Mouse (Mus musculus) embryo, embryonic 10 days (tissue): ENCODE results near the gene Tbx1.

Source experiments
- DNase-seq: peaks from one replicate; pipeline ENCODE4 v3.0.0-alpha.2; 2015; ENCODE audit warnings: low spot score

The Tbx1 gene

DNA sequence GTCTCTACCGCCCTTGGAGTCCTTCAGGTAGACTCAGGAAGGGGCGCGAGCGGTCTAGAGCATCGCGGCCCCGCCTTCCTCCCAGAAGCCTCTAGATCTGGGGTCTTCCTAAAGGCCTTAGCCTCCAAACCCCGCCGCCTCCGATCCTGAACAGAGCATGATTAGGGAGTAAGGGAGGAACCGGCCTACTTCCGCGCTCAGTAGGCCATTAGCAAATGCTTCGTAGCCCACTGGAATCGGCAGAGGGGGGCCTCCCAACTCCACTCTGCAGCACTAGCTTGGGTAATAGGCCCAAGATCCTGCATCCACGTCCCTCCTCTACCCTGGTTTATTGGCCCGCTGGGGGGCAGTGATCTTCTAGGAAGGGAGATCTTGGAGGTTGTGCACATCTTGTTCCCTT, 31.5 kb upstream of the Tbx1 start, which contains the start of gene Gp1bb:
Gene Gp1bb (minus strand): TSS at position 385 of the 400 bp plus-strand sequence.
- DNase-seq, result no peak

- no peak for DNase-seq
Observed at GRCm38 (mm10) chr16:18621362-18622001, 31.0 kb upstream of the Tbx1 start.

DNA sequence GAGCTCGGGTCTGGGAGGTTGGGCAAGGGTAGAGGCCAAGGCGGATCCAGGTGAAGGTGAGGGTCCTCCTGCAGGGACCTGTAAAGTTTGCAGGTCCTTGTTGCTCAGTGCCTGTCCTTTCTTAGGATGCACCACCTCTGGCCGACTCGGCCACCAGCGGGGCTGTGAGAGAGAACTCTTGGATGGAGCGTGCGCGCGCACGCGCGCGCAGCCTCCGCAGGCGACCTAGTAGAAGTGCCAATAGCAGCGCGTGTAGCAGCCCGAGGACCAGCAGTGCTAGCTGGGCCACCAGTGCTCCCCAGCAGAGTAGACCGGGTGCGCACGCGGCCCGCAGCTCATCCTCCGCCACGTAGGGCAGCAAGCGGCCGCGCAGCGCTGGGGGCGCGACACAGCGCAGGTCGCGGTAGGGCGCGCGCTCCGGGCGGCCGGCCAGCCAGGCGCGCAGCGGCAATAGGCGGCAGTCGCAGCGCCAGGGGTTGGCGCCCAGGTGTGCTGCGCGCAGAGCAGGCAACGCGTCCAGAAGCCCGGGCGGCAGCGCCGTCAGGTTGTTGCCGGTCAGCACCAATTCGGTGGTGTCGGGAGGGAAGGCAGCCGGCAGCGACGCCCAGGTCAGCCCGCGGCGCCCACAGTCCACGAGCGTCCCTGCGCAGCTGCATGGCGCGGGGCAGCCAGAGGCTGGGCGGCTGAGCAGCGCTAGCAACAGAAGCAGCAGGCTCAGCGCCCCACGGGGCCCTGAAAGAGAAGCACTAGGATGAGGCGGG, 30.3 kb upstream of the Tbx1 start:
- DNase-seq, result no peak

DNA sequence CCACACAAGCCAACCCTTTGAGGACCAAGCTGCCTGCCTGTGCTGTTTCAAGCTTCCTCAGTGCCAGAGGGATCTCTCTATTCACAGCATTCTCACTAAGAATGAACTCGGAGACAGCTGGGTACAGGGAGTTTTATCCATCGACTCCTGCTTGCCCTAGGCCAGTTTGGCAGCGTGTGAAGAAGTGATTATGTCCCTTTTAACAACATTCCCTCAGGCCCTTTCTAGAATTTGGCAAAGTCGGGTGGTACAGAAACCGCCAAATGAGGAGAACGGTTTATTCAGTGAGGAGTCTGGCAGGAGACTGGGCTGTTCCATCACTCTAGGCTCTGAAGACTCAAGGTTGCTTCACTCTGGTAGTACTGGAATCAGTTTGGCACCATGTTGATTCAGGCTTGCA, 29.7 kb upstream of the Tbx1 start:
- no peak for DNase-seq

GRCm38 (mm10) chr16:18619110-18619509, 28.6 kb upstream of the Tbx1 start:
- no peak for DNase-seq

- no peak for DNase-seq
Observed at GRCm38 (mm10) chr16:18618297-18618696, 27.8 kb upstream of the Tbx1 start.

DNA sequence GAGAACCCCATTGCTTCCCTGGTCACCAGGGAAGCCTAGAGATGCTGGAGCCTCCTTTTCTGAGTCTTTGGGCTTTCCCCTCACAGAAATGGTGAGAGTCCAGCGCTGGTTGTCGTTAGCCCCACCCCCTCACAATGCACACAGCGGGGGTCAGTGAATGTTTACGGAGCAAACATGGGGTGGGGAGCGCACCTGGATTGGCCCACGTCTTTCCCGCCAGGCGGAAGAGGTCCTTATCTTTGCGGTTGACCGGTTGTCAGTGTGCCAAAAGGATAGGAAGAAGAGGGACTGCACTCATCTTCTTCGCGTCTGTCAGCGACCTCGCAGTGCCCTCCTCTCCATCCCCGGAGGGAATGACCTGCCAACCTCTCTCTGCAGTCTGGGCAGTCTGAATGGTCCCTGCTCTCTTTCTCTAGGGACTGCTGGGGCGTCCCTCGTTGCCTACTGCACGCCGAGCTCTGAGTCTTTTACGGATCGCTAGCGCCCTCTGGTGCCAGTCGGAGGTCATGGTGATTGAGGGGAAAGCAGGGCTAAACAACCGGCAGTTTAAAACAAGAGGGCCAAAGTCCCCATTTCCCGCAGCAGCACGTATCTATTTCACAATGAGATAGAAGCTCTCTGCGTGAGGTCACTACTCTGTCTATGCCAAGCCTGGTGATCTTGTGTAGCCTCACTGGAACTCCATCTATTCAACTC, 27.0 kb upstream of the Tbx1 start:
- peak; percentile 94 for DNase-seq

DNA sequence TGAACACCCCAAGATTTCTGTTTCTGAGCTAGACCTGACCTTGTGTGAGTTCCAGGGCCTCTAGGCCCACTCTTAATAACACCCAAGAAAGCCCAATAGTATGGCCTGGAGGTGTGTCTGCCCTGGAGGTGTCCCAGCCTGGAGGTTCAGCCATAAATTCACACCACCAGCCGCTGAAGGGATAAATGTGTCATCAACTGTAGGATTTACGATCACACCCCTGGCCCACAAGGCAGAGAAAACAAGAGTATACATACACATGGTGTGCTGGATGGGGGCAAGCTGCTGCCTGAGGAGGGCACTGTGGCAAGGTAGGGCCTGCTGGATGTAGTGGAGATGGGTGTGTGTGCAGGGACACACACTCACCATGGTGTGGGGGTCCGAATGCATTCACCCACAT, 22.8 kb upstream of the Tbx1 start:
- no peak for DNase-seq

DNA sequence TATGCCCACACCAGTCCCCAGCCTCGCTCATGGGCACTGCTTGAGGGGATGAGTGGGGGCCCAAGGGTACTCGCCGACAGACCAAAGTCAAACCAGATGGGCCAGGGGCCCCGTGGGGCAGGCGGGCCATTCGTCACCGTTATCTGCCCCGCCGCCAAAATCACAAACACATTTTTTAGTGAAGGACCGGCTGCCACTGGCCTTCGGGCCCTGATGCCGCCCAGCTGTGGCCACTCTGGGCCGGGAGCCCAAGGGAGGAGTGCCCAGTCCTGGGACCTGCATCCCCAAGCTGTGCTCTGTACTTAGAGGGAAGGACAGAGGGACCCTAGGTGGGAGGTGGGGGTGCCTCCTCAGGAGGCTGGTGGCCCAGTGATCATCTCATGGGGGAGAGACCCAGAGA, 21.3 kb upstream of the Tbx1 start:
- DNase-seq, result no peak

DNA sequence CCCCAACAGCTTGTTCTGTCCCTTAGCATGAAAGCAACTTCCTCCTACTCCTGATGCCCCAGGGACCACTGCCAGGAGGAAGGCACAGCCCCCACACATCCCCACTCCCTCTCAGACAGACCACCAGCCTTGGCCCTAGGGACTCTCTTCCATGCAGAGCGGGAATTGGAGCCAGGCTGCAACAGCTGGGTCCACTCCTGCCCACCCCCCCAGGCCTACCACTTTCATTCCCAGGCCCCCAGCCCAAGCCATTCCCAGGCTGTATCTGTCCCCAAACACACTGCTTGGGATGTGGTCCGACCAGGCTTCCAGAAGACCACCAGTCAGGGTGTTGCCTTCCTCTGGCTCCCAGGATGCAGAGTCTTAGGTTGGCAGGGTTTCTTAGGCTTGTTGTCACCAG, 18.6 kb upstream of the Tbx1 start:
- DNase-seq, result no peak

DNA sequence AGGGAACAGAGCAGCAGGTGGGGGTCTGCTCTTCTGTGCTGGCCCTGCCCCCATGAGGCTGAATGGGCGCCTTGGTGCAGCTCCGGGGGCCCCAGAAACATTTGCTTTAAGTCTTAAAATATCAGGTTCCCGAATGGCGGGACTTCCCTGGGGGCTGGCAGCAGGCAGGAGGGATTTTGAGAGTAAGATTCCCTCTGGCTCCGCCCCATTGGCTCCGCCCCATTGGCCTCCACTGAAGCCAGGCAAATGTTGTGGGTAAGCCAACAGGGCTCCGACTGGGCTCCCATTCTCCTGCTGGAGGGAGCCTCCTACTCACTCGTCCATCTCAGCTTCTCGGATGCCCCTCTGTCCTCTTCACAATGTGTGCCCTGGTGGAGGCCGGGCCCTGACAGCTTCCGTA, 17.8 kb upstream of the Tbx1 start:
- peak; percentile 64 for DNase-seq

- no peak for DNase-seq
Observed at GRCm38 (mm10) chr16:18605705-18606104, 15.2 kb upstream of the Tbx1 start.

GRCm38 (mm10) chr16:18604267-18604701, 13.8 kb upstream of the Tbx1 start:
- DNase-seq, result no peak

- no peak for DNase-seq
Observed at GRCm38 (mm10) chr16:18601447-18601846, 11.0 kb upstream of the Tbx1 start.

DNA sequence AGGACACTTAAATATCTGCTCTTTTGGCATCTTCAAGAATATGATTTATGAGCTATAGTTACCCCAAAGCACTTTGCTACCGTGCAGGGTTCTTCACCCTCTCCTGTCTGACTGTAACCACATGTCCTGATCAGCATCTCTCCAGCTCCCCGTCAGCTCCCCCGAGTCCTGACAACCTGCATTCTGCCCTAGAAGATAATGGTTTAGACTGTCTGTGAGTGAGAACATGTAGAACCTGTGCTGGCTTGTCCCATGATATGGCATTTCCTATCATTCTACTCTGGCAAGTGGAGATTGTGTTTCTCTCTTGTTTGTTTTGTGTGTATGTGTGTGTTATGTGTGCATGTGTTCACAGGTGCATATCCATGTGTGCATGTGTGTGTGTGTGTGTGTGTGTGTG, 7.5 kb upstream of the Tbx1 start:
- no peak for DNase-seq

DNA sequence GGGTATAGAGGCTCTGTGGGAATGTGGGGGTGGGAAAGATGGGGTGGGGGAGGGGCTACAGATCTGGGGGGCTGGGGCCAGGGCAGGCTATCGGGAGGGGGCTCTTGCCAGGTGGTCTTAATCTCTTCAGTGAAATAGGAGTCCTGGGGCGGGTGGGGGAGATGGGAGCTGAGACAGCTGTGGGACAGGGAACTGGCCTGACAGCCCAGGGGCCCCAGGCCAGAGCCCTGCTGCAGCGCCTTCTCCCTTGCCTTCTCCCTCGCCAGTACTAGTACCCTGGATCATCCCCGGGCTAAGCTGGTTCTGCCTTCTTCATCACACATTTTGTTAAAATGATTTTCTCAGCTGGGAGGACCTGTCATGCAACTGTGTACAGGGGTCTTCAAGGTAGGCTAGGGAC, 5.8 kb upstream of the Tbx1 start:
- DNase-seq, result no peak

- DNase-seq, result no peak
Observed at GRCm38 (mm10) chr16:18593930-18594329, 3.5 kb upstream of the Tbx1 start.

DNA sequence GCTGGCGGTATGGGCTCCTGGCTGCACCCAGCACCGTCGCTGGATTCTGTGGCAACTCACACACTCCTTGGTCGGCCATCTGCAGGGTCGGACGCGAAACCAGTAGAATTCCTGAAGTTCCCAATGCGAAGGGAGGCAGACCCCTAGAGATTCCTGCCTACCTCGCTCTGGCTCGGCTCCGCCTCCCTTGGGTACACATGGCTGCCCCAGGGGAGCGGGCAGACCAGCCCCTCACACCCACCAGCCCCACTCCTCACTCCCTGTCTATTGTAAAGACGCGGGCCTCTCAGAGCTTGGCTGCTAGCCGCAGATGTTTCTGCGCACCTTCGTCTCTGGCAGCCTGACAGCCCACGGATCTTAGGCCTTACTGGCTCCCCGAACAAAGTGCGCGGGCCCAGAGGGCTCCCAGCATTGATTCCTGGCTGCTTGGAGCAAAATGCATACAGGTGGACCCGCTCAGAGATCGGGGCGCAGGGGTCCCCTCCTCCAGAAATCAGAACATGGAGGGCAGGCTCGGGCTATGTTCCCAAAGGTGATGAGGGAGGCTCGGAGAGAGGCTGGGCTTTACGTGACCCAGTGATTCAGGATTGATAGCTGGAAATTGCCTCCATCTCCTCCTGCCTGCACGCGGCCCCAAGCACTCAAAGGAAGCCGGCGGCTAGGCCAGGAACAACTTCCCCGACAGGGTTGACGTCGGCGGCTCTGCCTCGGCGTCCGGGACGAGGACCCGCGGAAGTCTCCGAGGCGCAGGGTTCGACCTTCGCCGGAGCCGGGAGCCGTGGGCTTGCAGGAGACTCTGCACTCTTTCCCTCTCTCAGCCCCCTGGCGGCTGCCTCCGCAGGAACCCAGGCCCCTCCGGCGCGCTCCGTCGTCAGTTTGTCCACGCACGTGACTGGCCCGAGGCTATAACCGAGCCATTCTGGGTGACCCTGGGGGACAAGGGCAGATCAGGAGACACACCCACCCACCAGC, 862 bp upstream of the Tbx1 start:
- DNase-seq, result peak; percentile 70

DNA sequence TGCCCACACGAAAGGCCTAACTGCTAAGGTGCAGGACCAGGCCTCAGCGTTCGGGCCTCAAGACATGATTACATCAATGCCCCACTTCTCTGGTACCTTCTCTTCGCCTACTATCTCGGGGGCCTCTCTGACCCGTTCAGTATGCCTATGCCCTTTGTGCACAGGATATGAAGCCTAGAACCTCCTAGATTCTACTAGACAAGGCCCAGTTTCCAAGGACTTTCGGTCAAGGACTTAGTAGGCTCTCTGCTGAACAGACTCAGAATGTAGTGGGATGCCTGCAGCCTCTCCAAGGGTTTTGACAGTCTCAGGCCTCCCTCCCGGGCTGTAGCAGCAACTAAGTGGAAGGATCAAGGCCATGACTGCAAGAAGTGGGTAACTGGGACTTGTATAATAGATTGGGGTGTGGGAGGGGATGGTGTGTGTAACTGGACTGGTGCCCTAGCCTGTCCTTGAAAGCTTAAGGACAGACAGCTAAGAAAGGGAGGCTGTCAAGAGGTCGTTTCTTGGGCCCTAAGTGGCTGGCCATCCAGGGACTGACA, 1.3 kb downstream of the Tbx1 start:
- no peak for DNase-seq

DNA sequence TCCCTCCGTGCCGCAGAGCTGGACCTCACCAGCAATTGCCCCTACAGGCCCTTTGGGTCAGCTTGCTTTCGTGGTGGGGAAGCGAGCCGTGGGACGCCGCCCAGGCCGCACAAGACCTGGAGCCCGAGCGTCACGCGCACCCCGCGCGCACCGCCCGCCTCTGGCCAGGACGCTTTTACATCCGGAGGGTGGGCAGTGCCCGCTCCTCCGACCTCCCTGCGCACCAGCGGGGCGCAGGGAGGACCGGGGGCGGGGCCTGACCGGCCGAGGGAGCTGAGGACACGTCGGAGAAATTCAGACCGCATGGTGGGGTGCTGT, 1.8 kb downstream of the Tbx1 start:
- no peak for DNase-seq

- DNase-seq, result no peak
Observed at GRCm38 (mm10) chr16:18587847-18588737, 2.4 kb downstream of the Tbx1 start.
